Mouse (Mus musculus) limb, embryonic 11.5 days (tissue): ENCODE measurements around the gene Pex11b. TPM values are rescaled to one million over a fixed set of nuclear protein-coding genes. Genes with fewer than 3 reads are reported as not detected.

ENCODE experiments used
- ATAC-seq: fragments of 200-750 bp; cut with Nextera tagmentation; 2 replicates; pipeline ENCODE4 v1.8.0; 2017; ENCODE audit warnings: low read depth; ENCODE audit not compliant: insufficient number of reproducible peaks, low FRiP score, low TSS enrichment
- DNase-seq: peaks from one replicate; pipeline ENCODE4 v3.0.0-alpha.2; 2015; ENCODE audit warnings: low spot score
- H3K27ac ChIP-seq: fragments of 300-500 bp; sonication (generic); replicated peaks from 2 replicates; pipeline ENCODE4 v1.5.1; 2014; ENCODE audit warnings: low read depth, mild to moderate bottlenecking, low read length
- H3K27me3 ChIP-seq: fragments of 300-500 bp; sonication (generic); 2 replicates; pipeline ENCODE4 v1.6.1; 2014; ENCODE audit warnings: mild to moderate bottlenecking, low read length, mixed read lengths; ENCODE audit not compliant: control insufficient read depth, insufficient read depth
- H3K36me3 ChIP-seq: fragments of 300-500 bp; sonication (generic); 2 replicates; pipeline ENCODE4 v1.6.1; 2014; ENCODE audit warnings: mild to moderate bottlenecking, low read length, moderate library complexity, mixed read lengths; ENCODE audit not compliant: control insufficient read depth, insufficient read depth
- H3K4me1 ChIP-seq: fragments of 300-500 bp; sonication (generic); 2 replicates; pipeline ENCODE4 v1.6.1; 2014; ENCODE audit warnings: low read length, mixed read lengths; ENCODE audit not compliant: control insufficient read depth, insufficient read depth
- H3K4me2 ChIP-seq: fragments of 300-500 bp; sonication (generic); 2 replicates; pipeline ENCODE4 v1.6.1; 2014; ENCODE audit warnings: low read depth, mild to moderate bottlenecking, moderate library complexity; ENCODE audit not compliant: severe bottlenecking
- H3K4me3 ChIP-seq: fragments of 300-500 bp; sonication (generic); 2 replicates; pipeline ENCODE4 v1.5.1; 2014; ENCODE audit warnings: low read depth, low read length
- H3K9ac ChIP-seq: fragments of 300-500 bp; sonication (generic); 2 replicates; pipeline ENCODE4 v1.6.1; 2014; ENCODE audit warnings: mild to moderate bottlenecking, low read length
- H3K9me3 ChIP-seq: fragments of 300-500 bp; sonication (generic); 2 replicates; pipeline ENCODE4 v1.6.1; 2016; ENCODE audit warnings: low read length; ENCODE audit not compliant: control insufficient read depth
- WGBS: fragments of 180-500 bp; shearing (Covaris S2); extraction: QIAGEN DNeasy Blood & Tissue Kit; methylation state at CpG from one replicate; pipeline ENCODE4 v1.1.7; 2014; 5-methylcytosine and 5-hydroxymethylcytosine counted together
- polyA plus RNA-seq: library from polyadenylated mRNA; unstranded; fragments of >200 nt; fragmentation: Nextera tagmentation; extraction: Ambion mirVana; gene quantifications from 2 replicates; pipeline ENCODE4 v1.2.1, GENCODE M21; 2014

The Pex11b gene
- polyA plus RNA-seq, 1 experiment from 2014 or later: 48.4 TPM

GRCm38 (mm10) chr3:96632058-96632457, 3.1 kb upstream of the Pex11b start:
- Histone ChIP-seq H3K9me3 (peaks cover 2% of the 10 kb centered on the region; the same call in 1 of the 2 replicates), H3K4me3 (no peak overlapping the region), H3K36me3 (peaks cover 7% of the 10 kb centered on the region; the same call in 1 of the 2 replicates), H3K27ac (no peak overlapping the region), H3K27me3 (no peaks in the 10 kb centered on the region), H3K4me2 (no peak overlapping the region), H3K9ac (no peak overlapping the region), H3K4me1 (peaks cover 10% of the 10 kb centered on the region; the same call in 1 of the 2 replicates)
- DNase-seq: no peak
- ATAC-seq: no peak

- H3K4me2 ChIP-seq: no peak overlapping the region
- H3K9me3 ChIP-seq: peaks cover 2% of the 10 kb centered on the region; the same call in 1 of the 2 replicates
- 63% methylated on average over 1 of the region's 1 CpGs for WGBS
- DNase-seq (no peak), ATAC-seq (no peak)
- H3K27ac ChIP-seq: no peak overlapping the region
- no peak overlapping the region for H3K4me3 ChIP-seq
- peaks cover 11% of the 10 kb centered on the region; the same call in 1 of the 2 replicates for H3K36me3 ChIP-seq
- no peak overlapping the region for H3K9ac ChIP-seq
- H3K27me3 ChIP-seq: no peaks in the 10 kb centered on the region
- peaks cover 10% of the 10 kb centered on the region; the same call in 1 of the 2 replicates for H3K4me1 ChIP-seq
Measured at GRCm38 (mm10) chr3:96634015-96634414, 1.2 kb upstream of the Pex11b start.

- ATAC-seq (no peak), DNase-seq (no peak)
Measured at GRCm38 (mm10) chr3:96635906-96636305, 730 bp downstream of the Pex11b start.

GRCm38 (mm10) chr3:96636448-96636847, 1.3 kb downstream of the Pex11b start:
- 69% methylated on average over 11 of the region's 11 CpGs for WGBS

More at GRCm38 (mm10) chr3:96635906-96636305, 730 bp downstream of the Pex11b start:
- peak overlapping the region; percentile 73; the same call in 1 of the 2 replicates for H3K27ac ChIP-seq
- peaks cover 2% of the 10 kb centered on the region; the same call in 1 of the 2 replicates for H3K9me3 ChIP-seq
- H3K27me3 ChIP-seq: no peaks in the 10 kb centered on the region
- peak overlapping the region; percentile 81 for H3K4me2 ChIP-seq
- peak overlapping the region; percentile 95 for H3K4me3 ChIP-seq
- H3K4me1 ChIP-seq: peaks cover 6% of the 10 kb centered on the region; the same call in 1 of the 2 replicates
- 11% methylated on average over 15 of the region's 15 CpGs for WGBS
- H3K9ac ChIP-seq: peak overlapping the region; percentile 95
- peaks cover 13% of the 10 kb centered on the region; the same call in 1 of the 2 replicates for H3K36me3 ChIP-seq

GRCm38 (mm10) chr3:96639219-96639618, 4.0 kb downstream of the Pex11b start:
- H3K9ac ChIP-seq: no peak overlapping the region
- H3K27me3 ChIP-seq: no peaks in the 10 kb centered on the region
- H3K27ac ChIP-seq: no peak overlapping the region
- peak; percentile 71 for DNase-seq
- no peak overlapping the region for H3K4me2 ChIP-seq
- ATAC-seq: no peak
- 62% methylated on average over 1 of the region's 1 CpGs for WGBS
- H3K4me3 ChIP-seq: no peak overlapping the region
- H3K4me1 ChIP-seq: 0 out of 2 replicates have a peak, but pooled peaks cover 3% of the 10 kb centered on the region
- H3K9me3 ChIP-seq: no peaks in the 10 kb centered on the region
- peaks cover 6% of the 10 kb centered on the region; the same call in 1 of the 2 replicates for H3K36me3 ChIP-seq

More at GRCm38 (mm10) chr3:96636448-96636847, 1.3 kb downstream of the Pex11b start:
- H3K27me3 ChIP-seq: no peaks in the 10 kb centered on the region
- no peak overlapping the region; the same call in 1 of the 2 replicates for H3K27ac ChIP-seq
- peaks cover 13% of the 10 kb centered on the region; the same call in 1 of the 2 replicates for H3K36me3 ChIP-seq
- 0 out of 2 replicates have a peak, but pooled peaks cover 3% of the 10 kb centered on the region for H3K4me1 ChIP-seq
- DNase-seq: peak; percentile 22
- H3K4me2 ChIP-seq: peak overlapping the region; percentile 81
- H3K4me3 ChIP-seq: peak overlapping the region; percentile 95
- H3K9me3 ChIP-seq: peaks cover 2% of the 10 kb centered on the region; the same call in 1 of the 2 replicates
- no peak for ATAC-seq
- H3K9ac ChIP-seq: peak overlapping the region; percentile 95; the same call in 1 of the 2 replicates

- peak; percentile 56 for DNase-seq
- no peaks in the 10 kb centered on the region for H3K9me3 ChIP-seq
- ATAC-seq: no peak
- no peaks in the 10 kb centered on the region for H3K27me3 ChIP-seq
- no peak within 1 kb of the TSS for H3K4me3 ChIP-seq
- 74% methylated on average over 7 of the region's 7 CpGs for WGBS
- no peak within 1 kb of the TSS for H3K4me2 ChIP-seq
- no peak within 1 kb of the TSS for H3K9ac ChIP-seq
- H3K27ac ChIP-seq: no peak within 1 kb of the TSS
- H3K4me1 ChIP-seq: no peaks in the 10 kb centered on the region
- H3K36me3 ChIP-seq: no peaks in the 10 kb centered on the region
Measured at GRCm38 (mm10) chr3:96645018-96645649, 10.0 kb downstream of the Pex11b start, which contains the start of gene Itga10. Gene Itga10, plus strand, starts transcription at chr3:96645584.

GRCm38 (mm10) chr3:96647365-96647764, 12.2 kb downstream of the Pex11b start:
- Histone ChIP-seq H3K9ac (no peak overlapping the region), H3K27ac (no peak overlapping the region), H3K4me1 (no peaks in the 10 kb centered on the region), H3K9me3 (no peaks in the 10 kb centered on the region), H3K4me2 (no peak overlapping the region), H3K4me3 (no peak overlapping the region), H3K36me3 (no peaks in the 10 kb centered on the region), H3K27me3 (no peaks in the 10 kb centered on the region)
- 89% methylated on average over 3 of the region's 3 CpGs for WGBS
- ATAC-seq: no peak
- DNase-seq: no peak

- Histone ChIP-seq H3K4me3 (no peak overlapping the region), H3K4me1 (no peaks in the 10 kb centered on the region), H3K27ac (no peak overlapping the region), H3K4me2 (no peak overlapping the region), H3K27me3 (no peaks in the 10 kb centered on the region), H3K9ac (no peak overlapping the region), H3K9me3 (no peaks in the 10 kb centered on the region), H3K36me3 (no peaks in the 10 kb centered on the region)
- ATAC-seq (no peak), DNase-seq (no peak)
- 87% methylated on average over 2 of the region's 2 CpGs for WGBS
Measured at GRCm38 (mm10) chr3:96660901-96661300, 25.7 kb downstream of the Pex11b start.
